Mouse (Mus musculus) spleen, adult 2 months (tissue): Measurements from ENCODE around the gene Prss50.

ENCODE experiments used
- CTCF ChIP-seq: fragments of 200-500 bp; IDR thresholded peaks from 2 replicates; pipeline ENCODE4 v1.5.1; 2011; ENCODE audit warnings: mild to moderate bottlenecking, inconsistent platforms; ENCODE audit not compliant: insufficient read depth, insufficient read length, insufficient replicate concordance; ENCODE audit errors: extremely low read depth
- POLR2A ChIP-seq: fragments of 200-500 bp; IDR thresholded peaks from 2 replicates; pipeline ENCODE4 v1.6.1; 2011; ENCODE audit warnings: low read depth, low read length, inconsistent platforms

DNA sequence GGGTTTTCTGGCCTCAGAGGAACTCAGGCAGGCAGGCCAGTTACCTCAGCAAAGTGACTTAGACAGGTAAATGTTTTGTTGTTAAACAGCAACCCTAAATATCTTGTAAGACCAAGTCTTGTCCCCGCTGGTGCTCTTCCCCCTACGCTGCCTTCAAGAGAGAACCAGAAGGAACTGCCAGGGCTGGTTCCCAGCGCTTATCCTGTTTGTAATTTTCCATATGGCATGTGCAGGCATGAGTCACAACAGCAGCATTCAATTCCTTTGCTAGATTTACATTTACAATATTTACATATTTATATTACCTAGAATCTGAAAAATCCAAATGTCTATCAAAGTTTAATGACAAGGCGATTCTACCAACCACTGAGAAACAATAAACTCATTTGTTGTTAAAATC lies 47.7 kb upstream of the Prss50 start:
- TF ChIP-seq CTCF (no peak), POLR2A (no peak)
